Mouse (Mus musculus): ENCODE results near the gene Ammecr1.

Ammecr1 gene

DNA sequence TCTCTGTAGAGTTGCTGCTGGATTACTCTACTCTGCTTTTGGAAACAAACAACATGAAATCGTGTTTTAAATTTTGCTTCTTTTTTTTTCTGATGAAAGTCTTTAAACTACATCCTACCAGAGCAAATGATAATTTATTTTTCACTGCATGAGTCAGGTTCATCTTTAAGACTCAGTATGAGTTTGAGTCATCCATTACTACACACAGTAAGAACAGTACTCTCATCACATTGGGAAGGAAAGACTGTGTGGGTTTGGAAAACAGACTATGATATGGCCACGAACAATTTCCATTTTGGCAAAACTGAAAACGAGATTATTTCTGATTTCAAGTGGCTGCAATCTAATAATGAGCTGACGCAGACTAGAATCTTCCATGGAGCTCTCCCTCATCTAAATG is 82.9 kb downstream of the Ammecr1 start:
- H3K36me3 ChIP-seq (ENCODE audit: control insufficient read depth, insufficient read depth, low read length, poor library complexity, severe bottlenecking): no peaks in the 10 kb centered on the region
- no peak for DNase-seq (ENCODE audit: low read depth, low spot score)
- no peaks in the 10 kb centered on the region for H3K27me3 ChIP-seq (ENCODE audit: control insufficient read depth, insufficient read depth, low read length, poor library complexity, severe bottlenecking)

DNA sequence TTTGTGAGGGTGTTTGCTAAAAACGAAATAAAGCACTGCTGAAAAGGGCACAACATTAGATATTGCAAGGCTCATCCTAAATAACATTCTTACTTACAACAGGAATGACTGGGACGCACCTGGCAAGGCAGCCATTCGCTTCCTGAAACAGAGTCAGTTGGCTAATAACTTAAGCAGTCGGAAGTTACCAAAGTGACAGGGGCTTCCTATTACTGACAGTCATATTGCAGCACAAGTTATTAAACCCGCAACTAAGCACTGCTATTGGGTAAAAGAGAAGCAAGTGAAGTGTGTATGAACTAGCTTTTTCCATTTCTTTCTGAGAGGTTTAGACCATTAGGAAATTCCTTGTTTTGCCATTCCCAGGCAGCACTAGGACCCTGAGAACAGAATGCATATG is 84.3 kb downstream of the Ammecr1 start:
- no peaks in the 10 kb centered on the region for H3K27me3 ChIP-seq (ENCODE audit: control insufficient read depth, insufficient read depth, low read length, poor library complexity, severe bottlenecking)
- DNase-seq (ENCODE audit: low read depth, low spot score): no peak
- H3K36me3 ChIP-seq (ENCODE audit: control insufficient read depth, insufficient read depth, low read length, poor library complexity, severe bottlenecking): no peaks in the 10 kb centered on the region

DNA sequence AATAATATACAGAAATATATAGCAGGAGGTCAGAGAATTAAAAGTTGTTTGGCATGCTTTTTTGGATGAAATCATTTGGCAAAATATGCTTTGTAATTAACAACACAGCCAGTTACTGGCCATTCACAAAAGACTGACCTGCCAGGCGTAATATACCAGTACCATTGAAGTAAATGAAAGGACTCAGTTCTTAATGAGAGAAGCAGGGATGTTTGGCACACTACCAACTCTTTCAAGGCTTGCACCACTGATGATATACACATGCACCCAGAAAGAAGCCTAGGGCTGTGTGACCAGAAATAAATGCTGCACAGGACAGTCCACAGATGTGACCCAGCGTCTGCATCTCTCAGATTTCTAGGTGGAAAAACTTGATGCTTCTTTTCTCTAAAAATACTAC is 96.7 kb downstream of the Ammecr1 start:
- Histone ChIP-seq H3K36me3 (ENCODE audit: control insufficient read depth, insufficient read depth, low read length, poor library complexity, severe bottlenecking) (no peaks in the 10 kb centered on the region), H3K27me3 (ENCODE audit: control insufficient read depth, insufficient read depth, low read length, poor library complexity, severe bottlenecking) (no peaks in the 10 kb centered on the region)
- no peak for DNase-seq (ENCODE audit: low read depth, low spot score)

DNA sequence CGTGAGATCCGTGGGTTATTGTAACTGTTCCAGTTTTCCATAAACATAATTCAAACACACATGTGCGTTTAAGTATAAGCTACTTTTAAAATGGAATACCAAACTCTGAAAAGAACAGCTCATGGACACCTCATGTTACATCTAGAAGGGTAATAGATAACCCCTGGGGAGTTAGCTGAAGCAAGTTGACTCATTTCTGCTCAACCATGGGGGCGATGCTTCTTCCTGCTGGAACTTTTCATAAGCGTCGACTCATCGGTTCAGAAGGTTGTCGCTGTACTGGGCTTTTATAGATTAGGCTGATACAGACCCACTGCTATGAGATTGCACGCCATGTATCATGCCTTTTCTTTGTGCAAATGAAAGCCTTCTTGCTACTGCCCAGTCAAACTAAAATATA is 118.5 kb downstream of the Ammecr1 start:
- no peaks in the 10 kb centered on the region for H3K27me3 ChIP-seq (ENCODE audit: control insufficient read depth, insufficient read depth, low read length, poor library complexity, severe bottlenecking)
- no peak for DNase-seq (ENCODE audit: low read depth, low spot score)
- H3K36me3 ChIP-seq (ENCODE audit: control insufficient read depth, insufficient read depth, low read length, poor library complexity, severe bottlenecking): no peaks in the 10 kb centered on the region

DNA sequence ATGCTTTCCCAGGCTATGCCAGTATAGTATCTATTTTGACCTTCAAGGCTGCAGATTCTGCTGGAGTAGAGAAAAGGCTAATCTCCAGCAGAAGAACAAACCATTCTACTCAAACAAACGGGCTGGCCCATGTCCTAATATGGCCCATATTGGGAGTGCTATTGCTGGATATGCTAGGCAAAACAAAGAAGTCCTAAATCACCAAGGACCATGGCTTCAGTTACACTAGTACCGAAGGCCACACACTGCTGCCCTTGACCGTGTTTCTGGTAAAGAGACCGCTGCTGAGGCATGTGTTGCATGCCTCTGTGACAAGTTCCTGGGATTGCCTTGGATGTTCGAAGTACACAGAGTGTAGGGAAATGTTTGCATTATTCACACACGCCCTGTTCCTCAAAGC is 120.3 kb downstream of the Ammecr1 start:
- DNase-seq (ENCODE audit: low read depth, low spot score): no peak
- H3K27me3 ChIP-seq (ENCODE audit: control insufficient read depth, insufficient read depth, low read length, poor library complexity, severe bottlenecking): no peaks in the 10 kb centered on the region

GRCm38 (mm10) chrX:142841916-142842315 is 124.6 kb downstream of the Ammecr1 start:
- Histone ChIP-seq H3K27me3 (ENCODE audit: control insufficient read depth, insufficient read depth, low read length, poor library complexity, severe bottlenecking) (no peaks in the 10 kb centered on the region), H3K36me3 (ENCODE audit: control insufficient read depth, insufficient read depth, low read length, poor library complexity, severe bottlenecking) (no peaks in the 10 kb centered on the region)
- DNase-seq (ENCODE audit: low read depth, low spot score): no peak

More for the DNA sequence above, 120.3 kb downstream of the Ammecr1 start:
- no peaks in the 10 kb centered on the region for H3K36me3 ChIP-seq (ENCODE audit: control insufficient read depth, insufficient read depth, low read length, poor library complexity, severe bottlenecking)

GRCm38 (mm10) chrX:142839411-142839810 is 127.1 kb downstream of the Ammecr1 start:
- no peak for DNase-seq (ENCODE audit: low read depth, low spot score)
- Histone ChIP-seq H3K36me3 (ENCODE audit: control insufficient read depth, insufficient read depth, low read length, poor library complexity, severe bottlenecking) (no peaks in the 10 kb centered on the region), H3K27me3 (ENCODE audit: control insufficient read depth, insufficient read depth, low read length, poor library complexity, severe bottlenecking) (no peaks in the 10 kb centered on the region)

- no peak for DNase-seq (ENCODE audit: low read depth, low spot score)
- H3K27me3 ChIP-seq (ENCODE audit: control insufficient read depth, insufficient read depth, low read length, poor library complexity, severe bottlenecking): no peaks in the 10 kb centered on the region
- H3K36me3 ChIP-seq (ENCODE audit: control insufficient read depth, insufficient read depth, low read length, poor library complexity, severe bottlenecking): no peaks in the 10 kb centered on the region
Observed at GRCm38 (mm10) chrX:142838841-142839240, 127.7 kb downstream of the Ammecr1 start.

DNA sequence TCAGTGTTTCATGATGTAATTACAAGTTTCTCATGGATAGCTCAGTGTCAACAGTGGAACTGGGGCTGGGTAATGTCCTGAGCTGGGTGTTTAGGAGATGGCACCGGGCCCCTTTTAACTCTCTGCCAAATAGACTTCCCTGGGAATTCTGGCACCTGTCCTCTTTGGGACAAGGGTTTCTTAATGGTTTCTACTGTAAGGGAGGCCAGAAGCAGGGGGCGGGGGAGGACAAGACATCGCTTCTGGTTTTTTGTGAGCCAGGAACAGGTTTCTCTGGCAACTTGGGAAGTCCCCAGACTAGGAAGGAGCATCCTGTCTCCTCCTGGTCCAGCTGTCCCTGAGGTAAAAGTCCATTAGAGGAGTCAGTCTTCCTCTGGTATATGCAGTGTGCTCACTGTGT is 129.2 kb downstream of the Ammecr1 start:
- no peak for DNase-seq (ENCODE audit: low read depth, low spot score)
- Histone ChIP-seq H3K27me3 (ENCODE audit: control insufficient read depth, insufficient read depth, low read length, poor library complexity, severe bottlenecking) (no peaks in the 10 kb centered on the region), H3K36me3 (ENCODE audit: control insufficient read depth, insufficient read depth, low read length, poor library complexity, severe bottlenecking) (no peaks in the 10 kb centered on the region)

- no peak for DNase-seq (ENCODE audit: low read depth, low spot score)
- H3K36me3 ChIP-seq (ENCODE audit: control insufficient read depth, insufficient read depth, low read length, poor library complexity, severe bottlenecking): no peaks in the 10 kb centered on the region
- no peaks in the 10 kb centered on the region for H3K27me3 ChIP-seq (ENCODE audit: control insufficient read depth, insufficient read depth, low read length, poor library complexity, severe bottlenecking)
Observed at GRCm38 (mm10) chrX:142836399-142836798, 130.1 kb downstream of the Ammecr1 start.

DNA sequence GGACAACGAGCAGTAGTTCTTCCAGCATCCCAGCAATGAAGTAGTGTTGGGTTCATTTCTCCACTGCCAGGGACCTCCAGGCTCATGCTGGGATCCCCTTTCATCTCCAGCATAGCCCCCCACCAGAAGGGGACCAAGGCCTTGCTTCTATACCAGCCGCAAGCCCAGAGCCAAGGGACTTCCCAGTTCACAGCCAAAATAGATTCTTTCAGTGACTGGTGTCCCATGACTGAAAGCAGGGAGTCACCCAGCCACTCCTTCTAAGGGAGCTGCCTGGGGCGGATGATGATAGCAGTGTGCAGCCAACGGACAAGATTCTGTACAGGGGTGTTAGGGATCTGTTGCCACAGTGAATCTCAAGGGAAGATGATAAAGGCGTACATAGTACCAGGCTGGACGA is 131.7 kb downstream of the Ammecr1 start:
- no peaks in the 10 kb centered on the region for H3K27me3 ChIP-seq (ENCODE audit: control insufficient read depth, insufficient read depth, low read length, poor library complexity, severe bottlenecking)
- no peak for DNase-seq (ENCODE audit: low read depth, low spot score)
- no peaks in the 10 kb centered on the region for H3K36me3 ChIP-seq (ENCODE audit: control insufficient read depth, insufficient read depth, low read length, poor library complexity, severe bottlenecking)

DNA sequence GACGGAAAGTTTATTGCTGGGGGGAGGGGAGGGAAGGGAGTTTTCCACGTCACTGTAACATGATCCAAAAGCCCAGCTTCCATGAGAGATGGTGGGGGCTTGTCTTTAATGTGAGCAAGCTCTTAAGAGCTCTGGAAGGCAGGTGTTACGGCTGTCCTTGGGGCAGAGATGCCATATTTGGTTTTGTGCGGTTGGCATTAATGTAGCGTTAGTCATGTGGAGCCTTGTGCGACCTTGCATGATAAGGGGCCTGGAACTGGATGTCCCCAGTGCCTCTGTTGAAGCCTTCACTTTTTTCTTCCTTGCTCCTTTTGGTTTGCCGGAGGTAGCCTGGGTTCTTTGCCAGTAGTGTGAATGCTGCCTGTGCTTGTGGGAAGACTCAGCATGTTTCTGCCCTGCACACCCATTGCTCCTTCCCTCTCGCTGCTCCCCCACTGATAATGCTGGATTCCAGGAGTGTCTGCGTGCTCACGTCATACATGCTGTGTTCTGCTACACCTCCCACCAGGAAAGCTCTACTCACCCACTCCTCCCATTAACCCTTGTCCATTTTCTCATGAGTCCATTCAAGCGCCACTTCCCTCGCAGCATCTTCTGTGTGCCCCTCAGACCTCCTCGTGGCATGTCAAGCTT is 133.2 kb downstream of the Ammecr1 start:
- H3K27me3 ChIP-seq (ENCODE audit: control insufficient read depth, insufficient read depth, low read length, poor library complexity, severe bottlenecking): no peaks in the 10 kb centered on the region
- DNase-seq (ENCODE audit: low read depth, low spot score): no peak
- no peaks in the 10 kb centered on the region for H3K36me3 ChIP-seq (ENCODE audit: control insufficient read depth, insufficient read depth, low read length, poor library complexity, severe bottlenecking)

DNA sequence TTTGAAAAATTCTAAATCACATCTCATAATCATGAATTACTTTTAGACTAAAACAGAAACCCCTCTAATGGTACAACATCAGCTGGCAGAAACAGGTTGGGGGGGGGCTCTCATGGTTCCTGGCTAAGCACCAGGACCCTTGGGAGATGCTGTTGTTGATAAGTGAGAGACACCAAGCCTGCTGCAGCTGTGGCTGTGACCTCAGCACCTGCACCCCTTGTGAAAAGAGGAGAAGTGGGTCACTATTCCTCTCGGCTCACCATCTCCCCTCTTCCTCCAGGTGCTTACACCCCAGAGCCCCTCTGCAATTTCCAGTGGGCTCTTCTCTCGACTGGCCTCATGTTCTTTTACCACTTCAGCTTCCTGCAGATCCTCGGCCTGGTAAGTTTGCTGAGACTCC is 134.3 kb downstream of the Ammecr1 start:
- H3K27me3 ChIP-seq (ENCODE audit: control insufficient read depth, insufficient read depth, low read length, poor library complexity, severe bottlenecking): no peaks in the 10 kb centered on the region
- no peaks in the 10 kb centered on the region for H3K36me3 ChIP-seq (ENCODE audit: control insufficient read depth, insufficient read depth, low read length, poor library complexity, severe bottlenecking)
- DNase-seq (ENCODE audit: low read depth, low spot score): no peak

GRCm38 (mm10) chrX:142830572-142830971 is 136.0 kb downstream of the Ammecr1 start:
- Histone ChIP-seq H3K36me3 (ENCODE audit: control insufficient read depth, insufficient read depth, low read length, poor library complexity, severe bottlenecking) (no peaks in the 10 kb centered on the region), H3K27me3 (ENCODE audit: control insufficient read depth, insufficient read depth, low read length, poor library complexity, severe bottlenecking) (no peaks in the 10 kb centered on the region)
- no peak for DNase-seq (ENCODE audit: low read depth, low spot score)

GRCm38 (mm10) chrX:142829866-142830470 is 136.6 kb downstream of the Ammecr1 start:
- H3K27me3 ChIP-seq (ENCODE audit: control insufficient read depth, insufficient read depth, low read length, poor library complexity, severe bottlenecking): no peaks in the 10 kb centered on the region
- no peaks in the 10 kb centered on the region for H3K36me3 ChIP-seq (ENCODE audit: control insufficient read depth, insufficient read depth, low read length, poor library complexity, severe bottlenecking)
- no peak for DNase-seq (ENCODE audit: low read depth, low spot score)

GRCm38 (mm10) chrX:142829267-142829666 is 137.3 kb downstream of the Ammecr1 start:
- no peak for DNase-seq (ENCODE audit: low read depth, low spot score)
- Histone ChIP-seq H3K27me3 (ENCODE audit: control insufficient read depth, insufficient read depth, low read length, poor library complexity, severe bottlenecking) (no peaks in the 10 kb centered on the region), H3K36me3 (ENCODE audit: control insufficient read depth, insufficient read depth, low read length, poor library complexity, severe bottlenecking) (no peaks in the 10 kb centered on the region)
